Mouse (Mus musculus) neural tube, embryonic 10.5 days (tissue): Measurements from ENCODE around the gene Bmpr1b.
A peak's percentile ranks its signal among the peaks of the same experiment; 100 is the strongest.

Experiments
- DNase-seq: peaks from one replicate; pipeline ENCODE4 v3.0.0-alpha.2; 2017; ENCODE audit warnings: low spot score; ENCODE audit errors: extremely low spot score

Gene Bmpr1b

GRCm38 (mm10) chr3:142114190-142114589 is 55.0 kb downstream of the Bmpr1b start:
- DNase-seq = no peak

- no peak for DNase-seq
These were observed 56.0 kb downstream of the Bmpr1b start for GRCm38 (mm10) chr3:142113208-142113607.

GRCm38 (mm10) chr3:142106227-142106626 is 63.0 kb downstream of the Bmpr1b start:
- no peak for DNase-seq

DNA sequence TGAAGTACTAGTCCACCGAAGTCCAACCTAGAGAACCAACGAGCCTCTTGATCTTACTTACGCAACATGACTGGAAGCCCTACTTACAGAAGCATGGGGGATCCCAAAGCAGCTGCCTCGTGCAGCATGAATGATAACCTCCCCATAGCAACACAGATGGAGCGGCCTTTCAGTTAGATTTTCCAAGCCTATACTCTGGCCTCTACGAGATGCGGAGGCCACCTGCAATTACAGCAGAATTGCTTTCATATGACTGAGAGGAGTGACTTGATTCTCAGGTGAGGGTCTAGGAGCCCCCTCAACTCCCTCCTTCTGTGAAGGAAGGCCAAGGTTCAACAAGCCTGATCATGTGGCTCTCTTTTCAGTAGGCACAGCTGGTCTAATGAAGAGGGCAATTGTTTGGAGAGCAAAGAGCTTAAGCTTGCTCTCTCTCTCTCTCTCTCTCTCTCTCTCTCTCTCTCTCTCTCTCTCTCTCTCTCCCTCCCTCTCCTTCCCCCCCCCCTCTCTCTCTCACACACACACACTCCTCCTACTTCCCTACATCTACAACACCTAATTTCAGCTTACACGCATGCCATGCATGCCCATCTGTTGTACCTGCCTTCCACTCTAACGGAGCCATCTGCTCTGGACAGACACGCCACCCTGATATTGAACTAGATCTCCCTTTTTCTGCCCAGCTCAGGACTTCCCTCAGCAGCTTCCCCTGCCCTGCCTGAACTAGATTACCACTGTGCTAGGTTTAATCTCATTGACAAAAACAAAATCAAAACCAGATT is 65.0 kb downstream of the Bmpr1b start:
- no peak for DNase-seq

DNA sequence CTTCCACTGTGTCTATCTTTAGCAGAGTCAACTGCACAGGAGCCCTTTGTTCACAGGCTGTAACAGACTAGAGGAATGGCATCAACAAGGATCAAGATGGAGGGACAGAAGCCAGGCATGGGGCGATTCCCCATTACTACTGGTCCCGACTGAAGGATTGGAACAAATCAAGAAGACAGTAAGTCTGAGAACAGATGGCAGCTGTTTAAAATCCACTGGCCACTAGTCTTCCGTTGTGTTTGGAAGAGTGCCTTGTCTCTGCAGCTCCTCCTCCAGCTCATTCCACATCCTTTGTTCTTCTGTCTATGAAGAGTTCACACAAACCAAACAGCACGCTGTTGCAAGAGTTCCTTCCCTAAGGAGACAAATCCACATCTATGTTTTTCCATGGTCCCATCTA is 65.6 kb downstream of the Bmpr1b start:
- no peak for DNase-seq

GRCm38 (mm10) chr3:142099151-142099550 is 70.1 kb downstream of the Bmpr1b start:
- no peak for DNase-seq

GRCm38 (mm10) chr3:142094049-142094448 is 75.2 kb downstream of the Bmpr1b start:
- DNase-seq = no peak

DNA sequence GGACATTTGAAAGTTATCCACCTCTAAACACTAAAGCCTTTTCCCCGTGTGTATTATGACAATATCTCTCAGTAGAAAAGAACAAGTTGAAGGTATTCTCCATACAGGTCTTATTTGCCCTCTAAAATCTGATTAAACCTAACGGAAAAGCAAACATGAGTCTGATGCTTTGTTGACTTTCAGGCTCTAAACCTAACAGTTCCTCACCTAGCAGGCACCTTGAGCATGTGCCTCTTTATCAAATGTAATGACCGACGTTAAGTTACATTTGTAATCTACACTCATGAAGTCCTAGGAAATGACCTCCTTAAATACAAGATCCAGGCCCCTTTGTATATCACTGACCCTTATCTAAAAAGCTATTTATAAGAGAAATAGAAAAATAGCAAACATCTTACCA is 79.5 kb downstream of the Bmpr1b start:
- no peak for DNase-seq

DNA sequence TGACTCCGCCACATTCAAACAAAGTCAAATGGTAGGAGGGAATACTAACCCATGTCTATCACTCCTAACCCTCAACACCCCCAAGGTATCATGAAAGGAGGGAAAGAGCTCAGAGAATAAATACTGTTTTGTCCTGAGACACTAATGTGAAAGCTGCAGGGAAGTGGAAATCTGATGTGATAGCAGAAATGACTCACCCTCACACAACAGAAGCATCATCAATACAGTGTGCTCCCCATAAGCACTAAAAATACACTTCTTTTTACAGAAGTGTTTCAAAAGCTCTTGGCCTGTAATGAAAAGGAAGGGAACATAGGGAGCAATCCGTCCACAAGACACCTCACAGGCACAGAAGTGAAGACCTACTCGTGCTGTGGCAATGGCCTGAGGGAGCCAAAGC is 83.3 kb downstream of the Bmpr1b start:
- no peak for DNase-seq

DNA sequence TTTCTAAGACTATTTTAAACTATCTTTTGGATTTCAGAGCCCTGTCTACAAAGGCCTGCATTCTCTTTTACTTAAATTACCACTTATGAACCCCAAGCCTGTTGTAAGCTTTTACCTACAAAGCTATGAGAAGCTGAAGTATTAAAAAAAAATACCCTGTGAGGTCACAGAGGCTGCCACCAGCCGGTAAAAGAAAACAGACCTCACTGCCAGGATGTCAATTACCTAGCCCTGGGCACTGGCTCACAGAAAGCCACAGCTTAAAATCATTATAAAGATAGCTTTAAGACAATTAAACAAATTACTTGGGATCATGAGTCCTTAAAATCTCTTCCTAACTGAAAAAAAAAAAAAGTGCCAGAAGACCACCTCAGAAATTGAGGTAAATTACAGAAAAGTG is 85.1 kb downstream of the Bmpr1b start:
- DNase-seq = no peak

- DNase-seq = no peak
These were observed 91.4 kb downstream of the Bmpr1b start for GRCm38 (mm10) chr3:142077723-142078302.

- no peak for DNase-seq
These were observed 97.6 kb downstream of the Bmpr1b start for GRCm38 (mm10) chr3:142071601-142072000.

- no peak for DNase-seq
These were observed 102.4 kb downstream of the Bmpr1b start for GRCm38 (mm10) chr3:142066792-142067346.

DNA sequence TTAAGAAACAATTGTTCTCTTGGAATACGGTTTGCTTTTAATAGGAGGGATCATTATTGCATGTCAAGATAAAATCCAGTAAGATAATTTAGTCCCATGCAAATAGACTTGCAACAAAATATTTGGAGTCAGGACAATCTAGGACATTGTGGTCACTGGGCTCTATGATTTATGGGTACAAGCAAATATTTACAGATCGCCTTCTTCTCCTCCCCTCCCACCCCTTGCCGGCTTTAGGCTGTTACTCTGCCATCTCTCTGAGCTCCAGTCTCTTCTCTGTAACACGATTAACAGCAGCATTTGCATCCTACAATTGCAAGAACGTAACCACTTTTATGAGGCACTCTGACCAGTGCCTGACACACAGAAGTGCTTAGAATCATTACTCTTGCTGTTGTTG is 104.1 kb downstream of the Bmpr1b start:
- no peak for DNase-seq

GRCm38 (mm10) chr3:142063536-142064226 is 105.5 kb downstream of the Bmpr1b start:
- DNase-seq = peak; percentile 59

- DNase-seq = no peak
These were observed 108.0 kb downstream of the Bmpr1b start for GRCm38 (mm10) chr3:142061267-142061666.

GRCm38 (mm10) chr3:142059890-142060289 is 109.3 kb downstream of the Bmpr1b start:
- no peak for DNase-seq

GRCm38 (mm10) chr3:142050681-142051080 is 118.5 kb downstream of the Bmpr1b start:
- DNase-seq = no peak

DNA sequence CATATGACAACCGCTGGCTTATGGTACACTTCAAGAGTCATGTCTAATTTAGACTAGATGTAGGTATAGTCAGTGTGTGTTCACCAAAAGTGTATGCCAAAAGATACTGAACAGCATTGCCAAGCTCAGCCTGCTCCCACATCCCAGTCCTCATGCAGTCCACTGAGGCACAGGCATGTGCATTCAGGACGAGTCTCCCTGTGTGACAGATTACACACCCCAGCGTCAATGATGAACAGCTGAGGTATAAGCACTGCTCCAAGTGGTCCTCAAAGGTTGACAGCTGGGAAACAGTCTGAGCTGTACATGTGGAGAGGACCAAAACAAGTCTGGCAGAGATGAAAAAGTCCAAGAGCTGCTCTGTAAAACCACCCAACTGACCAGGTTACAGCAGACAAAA is 119.6 kb downstream of the Bmpr1b start:
- DNase-seq = no peak

- no peak for DNase-seq
These were observed 120.1 kb downstream of the Bmpr1b start for GRCm38 (mm10) chr3:142049093-142049492.

GRCm38 (mm10) chr3:142048493-142048892 is 120.7 kb downstream of the Bmpr1b start:
- no peak for DNase-seq

DNA sequence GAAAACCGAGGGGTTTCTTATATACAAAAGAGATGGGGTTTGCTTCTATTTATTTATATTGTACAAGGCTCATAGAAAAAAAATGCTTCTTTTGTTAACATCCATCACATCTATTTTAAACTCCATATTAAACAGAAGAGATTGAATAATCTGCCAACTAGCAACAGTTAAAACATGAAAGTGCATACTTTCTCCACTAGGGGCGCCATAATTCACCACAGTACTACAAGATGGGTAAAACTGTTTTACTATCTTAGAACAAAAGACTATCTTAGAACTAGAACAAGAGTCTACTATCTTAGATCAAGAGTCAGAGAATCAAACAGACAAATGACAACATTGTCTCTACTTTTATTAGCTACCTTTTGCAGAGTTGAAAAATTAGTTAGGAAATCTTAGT is 125.8 kb downstream of the Bmpr1b start:
- DNase-seq = no peak
